Mouse (Mus musculus): ENCODE measurements around the gene Hsd11b2.

Gene Hsd11b2

DNA sequence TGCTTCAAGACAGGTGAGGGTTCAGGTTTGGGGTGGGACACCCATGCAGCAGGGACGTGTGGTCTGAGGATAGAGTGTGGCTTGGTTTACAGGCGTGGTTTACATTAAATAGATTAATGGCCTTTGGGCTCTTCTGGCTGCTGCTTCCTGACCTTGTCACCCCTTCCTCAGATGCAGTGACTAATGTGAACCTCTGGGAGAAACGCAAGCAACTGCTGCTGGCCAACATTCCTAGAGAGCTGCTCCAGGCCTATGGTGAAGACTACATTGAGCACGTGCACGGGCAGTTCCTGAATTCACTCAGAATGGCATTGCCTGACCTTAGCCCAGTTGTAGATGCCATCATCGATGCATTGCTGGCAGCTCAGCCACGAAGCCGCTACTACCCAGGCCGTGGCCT, 4.3 kb downstream of the Hsd11b2 start:
- DNase-seq (ENCODE audit: low spot score in 2 of 2): no peak

DNA sequence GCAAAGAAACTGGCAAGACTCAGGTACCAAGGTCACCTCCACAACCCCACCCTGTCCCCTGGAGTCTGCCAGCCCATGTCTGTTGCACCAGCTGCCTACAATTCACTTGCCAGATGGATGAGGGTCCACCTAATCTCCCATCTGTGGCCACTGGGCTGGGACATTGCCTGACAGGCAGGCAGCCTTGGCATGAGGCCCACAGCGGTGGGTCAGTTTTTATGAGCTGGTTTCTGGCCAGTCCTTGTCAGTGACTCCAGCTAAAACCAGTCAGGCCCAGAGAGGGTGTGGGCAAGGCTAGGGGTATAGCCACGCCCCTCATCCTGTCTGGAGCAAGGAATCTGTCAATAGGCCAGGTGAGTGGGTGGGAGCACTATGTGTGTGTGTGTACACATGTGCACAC, 8.6 kb downstream of the Hsd11b2 start:
- DNase-seq (ENCODE audit: low spot score in 2 of 2): no peak

DNA sequence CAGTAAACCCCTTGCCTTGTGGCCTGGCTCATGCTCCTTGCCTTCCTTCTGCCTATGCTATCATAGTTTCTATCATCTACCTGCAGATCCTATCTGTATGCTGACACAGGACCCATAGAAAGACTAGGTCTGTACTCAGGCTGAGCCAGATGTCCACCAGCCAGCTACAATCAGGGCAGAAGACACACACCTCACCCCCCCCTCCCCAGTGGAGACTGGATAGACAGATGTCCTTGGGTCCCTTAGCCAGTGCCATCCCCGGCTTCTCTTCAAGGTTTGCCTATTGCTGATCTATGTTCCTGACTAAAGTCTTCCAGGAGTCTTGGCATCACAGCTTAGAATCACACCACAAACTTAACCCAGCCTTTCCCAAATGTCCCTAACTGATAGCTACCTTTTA, 9.7 kb downstream of the Hsd11b2 start:
- no peak for DNase-seq (ENCODE audit: low spot score in 2 of 2)

DNA sequence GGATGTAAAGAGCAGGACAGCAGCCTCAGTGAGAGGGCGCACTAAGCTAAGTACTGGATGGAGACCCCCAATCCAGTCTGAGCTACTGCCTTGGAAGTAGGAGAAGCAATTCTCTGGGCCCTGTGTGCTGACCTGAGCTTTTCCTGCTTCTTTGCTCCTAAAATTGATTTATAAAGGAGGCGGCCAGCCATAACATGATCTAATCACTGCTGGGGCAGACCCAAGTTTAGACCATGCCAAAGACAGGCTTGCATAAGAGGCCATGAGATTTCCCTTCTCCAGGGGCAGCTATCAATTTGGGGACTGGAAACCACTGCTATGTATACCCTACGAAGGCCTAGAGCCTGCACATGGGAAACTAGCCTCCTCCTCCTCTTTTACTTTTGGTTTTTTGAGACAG, 10.7 kb downstream of the Hsd11b2 start:
- DNase-seq (ENCODE audit: low spot score in 2 of 2): no peak

DNA sequence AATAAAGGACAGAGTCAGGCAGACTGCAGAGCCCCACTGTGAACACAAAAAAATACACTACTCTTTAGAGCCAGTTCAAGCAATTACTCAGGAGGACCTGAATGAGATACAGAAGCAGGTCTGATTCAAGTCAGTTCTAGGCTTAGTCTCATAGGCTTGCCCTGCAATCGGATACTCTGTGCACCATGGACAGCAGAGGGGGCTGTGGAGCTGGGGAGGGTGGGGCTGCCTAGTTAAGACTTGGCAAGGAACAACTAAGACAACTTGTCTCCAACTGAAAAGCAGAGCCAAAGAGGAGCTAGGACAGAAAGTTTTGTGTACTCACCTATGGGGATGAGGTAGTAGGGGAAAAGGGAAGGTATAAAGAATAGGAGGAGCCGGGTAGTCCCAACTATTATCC, 13.2 kb downstream of the Hsd11b2 start:
- DNase-seq (ENCODE audit: low spot score in 2 of 2): peak; percentile 61 to 82

DNA sequence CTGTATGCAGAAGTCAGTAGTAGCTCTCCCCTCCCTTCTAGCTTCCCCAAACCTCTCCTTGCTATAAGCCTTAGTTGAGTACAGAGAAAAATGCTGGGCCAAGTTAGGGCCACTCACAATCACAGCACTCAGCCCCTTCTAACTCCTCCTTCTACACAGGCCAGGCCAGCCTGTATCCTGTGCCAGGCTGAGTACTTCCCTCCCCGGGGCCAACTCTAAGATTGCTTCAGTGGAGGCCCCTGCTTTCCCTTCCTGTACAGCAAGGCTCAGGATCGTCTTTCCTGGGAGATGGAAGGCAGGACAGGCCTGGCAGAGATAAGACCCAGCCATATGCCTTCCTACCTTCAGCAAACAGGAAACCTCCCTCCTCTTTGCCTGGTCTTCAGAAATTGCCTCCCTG, 14.9 kb downstream of the Hsd11b2 start:
- no peak for DNase-seq (ENCODE audit: low spot score in 2 of 2)

DNA sequence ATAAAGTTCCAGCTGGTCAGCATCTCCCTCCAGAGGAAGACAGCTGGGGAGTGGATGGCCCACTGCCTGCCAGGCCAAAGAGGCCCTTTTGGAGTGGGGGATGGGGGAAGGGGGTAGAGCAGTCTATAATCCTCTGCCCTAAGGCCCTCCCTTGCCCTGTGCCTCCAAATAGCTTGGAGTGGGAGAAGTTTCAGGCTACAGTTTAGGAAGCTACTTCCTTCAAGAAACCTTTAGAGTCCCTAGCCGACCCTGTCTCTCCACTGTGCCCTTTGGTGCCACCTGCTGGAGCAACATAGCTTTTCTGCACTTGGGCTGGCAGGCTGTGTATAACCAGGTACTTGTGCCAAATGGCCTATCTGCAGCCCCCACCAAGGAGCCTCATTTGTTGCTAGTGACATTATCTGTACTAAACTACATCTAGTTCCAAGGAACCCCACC, 15.4 kb downstream of the Hsd11b2 start:
- DNase-seq (ENCODE audit: low spot score in 2 of 2): peak in 1 of 2 experiments; percentile 85

DNA sequence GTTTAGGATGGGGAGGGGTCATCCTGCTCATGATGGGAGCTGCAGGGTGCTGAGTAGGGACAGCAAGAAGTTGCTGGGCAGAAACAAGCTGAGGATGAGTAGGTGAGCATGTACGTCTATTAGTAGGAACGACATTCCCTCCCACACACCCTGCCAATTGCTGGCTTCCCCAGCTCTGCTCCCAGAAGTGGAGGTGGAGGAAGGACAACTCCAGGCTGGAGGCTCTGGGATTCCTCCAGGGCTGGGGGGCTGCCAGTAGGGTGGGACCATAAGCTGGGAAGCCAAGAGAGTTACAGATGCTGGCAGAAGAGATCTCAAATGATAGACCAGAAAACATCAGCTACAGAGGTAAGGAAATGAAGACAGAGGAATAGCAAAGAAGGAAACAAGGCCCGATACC, 18.0 kb downstream of the Hsd11b2 start:
- no peak for DNase-seq (ENCODE audit: low spot score in 2 of 2)

DNA sequence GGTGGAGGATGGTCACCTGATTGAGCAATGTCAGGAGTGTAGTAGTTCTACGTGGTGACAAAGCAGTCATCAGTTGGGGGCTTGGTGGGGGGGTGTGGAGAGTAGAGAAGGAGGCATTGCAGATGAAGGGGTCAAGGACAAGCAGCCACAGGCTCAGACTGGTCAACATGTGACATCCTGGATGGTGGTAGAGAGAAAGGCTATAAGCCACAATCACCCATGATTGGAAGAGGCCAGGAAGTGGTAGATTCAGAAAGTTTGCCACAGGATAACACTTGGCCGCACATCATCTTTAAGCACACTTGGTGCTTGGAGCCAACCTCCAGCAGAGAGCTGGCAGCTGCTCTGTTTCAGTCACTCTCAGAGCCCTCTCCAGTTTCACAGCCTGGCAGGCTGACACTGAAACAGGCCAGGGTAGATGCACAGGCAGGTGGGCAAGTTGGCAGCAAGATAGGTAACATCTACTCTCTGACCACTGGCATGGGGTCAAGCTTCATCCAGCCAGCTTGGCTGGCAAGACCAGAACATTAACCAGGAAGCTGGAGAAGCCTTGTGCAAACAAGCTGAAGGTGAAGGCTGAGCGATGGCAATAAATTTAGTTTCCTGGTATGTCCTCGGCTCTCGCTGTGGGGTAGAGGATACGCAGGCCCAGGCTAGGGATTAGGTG, 18.6 kb downstream of the Hsd11b2 start:
- DNase-seq (ENCODE audit: low spot score in 2 of 2): no peak

DNA sequence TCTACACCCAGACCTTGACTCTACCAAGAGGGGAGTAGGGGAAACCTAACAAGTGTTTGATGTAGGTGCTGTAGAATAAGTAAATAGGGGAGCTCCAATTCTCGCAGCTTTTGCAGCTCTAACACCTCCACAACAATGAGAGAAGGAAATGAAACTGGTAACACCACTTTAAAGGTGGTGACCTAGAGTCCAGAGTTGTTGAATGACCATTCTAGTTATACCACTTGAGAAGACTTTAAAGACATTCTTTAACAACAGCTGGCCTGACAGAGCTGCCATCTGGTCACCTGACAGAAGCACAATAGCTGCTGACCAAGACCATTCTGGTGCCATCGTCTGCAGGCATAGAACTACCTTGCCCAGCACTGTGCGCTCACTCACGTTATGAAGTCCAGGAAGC, 20.4 kb downstream of the Hsd11b2 start:
- DNase-seq (ENCODE audit: low spot score in 2 of 2): no peak

DNA sequence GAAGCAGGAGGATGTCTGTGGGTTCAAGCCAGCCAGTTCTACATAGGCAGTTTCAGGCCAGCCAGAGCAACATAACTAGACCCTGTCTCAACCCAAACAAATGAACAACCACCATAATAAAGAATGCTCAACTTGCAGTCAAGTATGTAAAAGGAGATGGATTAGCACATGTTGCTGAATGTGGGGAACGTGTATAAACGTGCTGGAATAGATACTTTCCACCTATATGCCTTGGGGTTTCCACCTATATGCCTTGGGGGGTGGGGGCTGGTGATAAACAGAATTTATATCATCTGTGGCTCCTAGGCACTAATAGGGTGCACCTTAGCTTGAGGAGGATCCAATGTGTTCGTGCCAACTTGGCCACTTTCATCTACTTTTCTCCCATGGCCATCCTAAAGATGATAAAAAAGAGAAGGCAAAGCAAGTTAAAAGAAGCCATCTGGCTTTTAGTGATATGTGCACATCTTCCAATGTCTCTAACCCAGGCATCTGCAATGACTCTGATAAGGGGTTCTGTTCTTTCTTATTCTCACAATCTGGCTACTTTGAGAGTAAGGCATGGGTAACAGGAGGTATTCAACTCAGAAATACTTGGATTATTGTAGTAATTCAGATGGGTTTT, 23.6 kb downstream of the Hsd11b2 start:
- DNase-seq (ENCODE audit: low spot score in 2 of 2): no peak

DNA sequence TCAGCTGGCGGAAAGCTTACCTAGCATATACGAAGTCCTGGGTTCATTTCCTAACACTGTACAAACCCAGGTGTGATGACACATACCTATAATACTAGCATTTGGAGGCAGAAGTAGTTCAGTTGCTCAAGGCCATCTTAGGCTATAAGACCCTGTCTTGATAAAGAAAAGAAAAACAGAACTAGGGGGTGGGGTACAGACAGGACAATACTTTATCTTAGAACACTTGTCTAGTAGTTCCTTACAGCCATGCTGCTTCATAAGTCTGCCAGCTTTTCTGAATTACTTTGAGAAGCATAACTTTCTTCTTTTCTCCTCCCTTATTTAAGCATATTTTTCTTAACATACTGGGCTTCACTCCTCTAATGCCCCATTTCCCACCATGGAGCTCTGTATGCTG, 24.3 kb downstream of the Hsd11b2 start:
- no peak for DNase-seq (ENCODE audit: low spot score in 2 of 2)

DNA sequence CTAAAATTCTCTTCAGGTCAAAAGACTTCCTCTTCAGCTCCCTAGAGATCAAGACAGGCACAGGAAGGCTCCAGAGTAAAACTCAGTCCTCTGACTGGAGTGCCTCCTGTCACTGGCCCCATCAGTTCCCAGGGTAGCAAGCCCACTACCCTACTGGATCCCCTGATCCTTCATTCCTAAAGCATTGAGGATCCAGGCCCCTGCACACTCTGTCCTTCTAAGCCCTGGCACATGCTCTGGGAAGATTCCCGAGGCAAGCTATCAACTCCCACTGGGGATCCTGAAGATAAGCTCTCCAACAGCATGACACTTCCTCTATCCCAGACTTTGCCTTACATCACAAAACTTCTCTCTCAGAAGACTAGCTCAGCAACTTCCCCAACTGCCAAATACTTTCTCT, 25.1 kb downstream of the Hsd11b2 start:
- DNase-seq (ENCODE audit: low spot score in 2 of 2): no peak

DNA sequence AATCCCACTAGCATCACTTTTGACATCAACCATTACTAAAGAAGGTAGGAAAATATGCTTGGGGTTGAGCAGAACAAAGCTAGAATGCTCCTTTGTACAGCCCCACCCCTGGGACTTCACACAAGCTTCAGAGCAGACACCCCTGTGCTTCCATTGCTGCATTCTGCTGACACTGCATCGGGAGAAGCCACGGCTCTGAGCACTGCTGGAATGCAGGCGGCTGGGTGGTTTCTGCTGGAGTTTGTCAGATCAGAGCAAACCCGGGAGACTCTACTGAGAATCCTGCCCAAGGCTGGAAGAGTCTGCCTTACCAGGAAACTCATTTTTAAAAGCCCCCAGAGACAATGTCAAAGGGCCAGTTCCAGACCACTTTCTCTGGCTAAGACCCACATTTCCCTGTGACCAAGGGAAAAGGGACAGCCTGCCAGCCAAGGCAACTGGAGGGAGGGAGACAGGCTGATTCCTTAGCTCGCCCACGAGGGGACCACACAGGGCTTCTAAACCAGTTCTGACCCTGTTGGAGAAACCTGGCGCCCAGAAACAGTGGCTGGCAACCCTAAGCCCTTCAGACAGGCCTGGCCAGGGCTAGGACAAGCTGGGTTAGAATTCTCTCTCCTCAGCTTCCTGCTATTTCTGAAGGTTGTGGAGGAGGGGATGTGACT, 26.1 kb downstream of the Hsd11b2 start:
- no peak for DNase-seq (ENCODE audit: low spot score in 2 of 2)

DNA sequence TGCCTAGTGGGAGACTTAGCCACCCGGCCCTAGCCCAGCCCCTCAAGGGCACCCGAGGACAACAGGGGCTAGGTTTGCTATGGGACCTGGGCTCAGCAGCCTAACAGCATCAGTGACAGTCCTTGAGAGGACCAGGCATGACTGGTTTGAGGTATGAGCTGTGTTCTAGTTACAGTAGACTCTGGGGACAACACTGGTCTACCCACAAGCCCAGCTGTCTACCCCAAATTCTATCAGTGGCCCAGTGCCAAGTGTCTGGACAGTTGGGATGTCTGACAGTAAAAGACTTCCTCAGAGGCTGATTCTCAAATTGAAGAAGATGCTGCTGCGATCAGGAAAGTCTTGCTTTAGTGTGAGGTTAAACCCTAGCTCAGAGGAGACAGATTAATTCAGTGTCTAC, 26.7 kb downstream of the Hsd11b2 start:
- DNase-seq (ENCODE audit: low spot score in 2 of 2): no peak

DNA sequence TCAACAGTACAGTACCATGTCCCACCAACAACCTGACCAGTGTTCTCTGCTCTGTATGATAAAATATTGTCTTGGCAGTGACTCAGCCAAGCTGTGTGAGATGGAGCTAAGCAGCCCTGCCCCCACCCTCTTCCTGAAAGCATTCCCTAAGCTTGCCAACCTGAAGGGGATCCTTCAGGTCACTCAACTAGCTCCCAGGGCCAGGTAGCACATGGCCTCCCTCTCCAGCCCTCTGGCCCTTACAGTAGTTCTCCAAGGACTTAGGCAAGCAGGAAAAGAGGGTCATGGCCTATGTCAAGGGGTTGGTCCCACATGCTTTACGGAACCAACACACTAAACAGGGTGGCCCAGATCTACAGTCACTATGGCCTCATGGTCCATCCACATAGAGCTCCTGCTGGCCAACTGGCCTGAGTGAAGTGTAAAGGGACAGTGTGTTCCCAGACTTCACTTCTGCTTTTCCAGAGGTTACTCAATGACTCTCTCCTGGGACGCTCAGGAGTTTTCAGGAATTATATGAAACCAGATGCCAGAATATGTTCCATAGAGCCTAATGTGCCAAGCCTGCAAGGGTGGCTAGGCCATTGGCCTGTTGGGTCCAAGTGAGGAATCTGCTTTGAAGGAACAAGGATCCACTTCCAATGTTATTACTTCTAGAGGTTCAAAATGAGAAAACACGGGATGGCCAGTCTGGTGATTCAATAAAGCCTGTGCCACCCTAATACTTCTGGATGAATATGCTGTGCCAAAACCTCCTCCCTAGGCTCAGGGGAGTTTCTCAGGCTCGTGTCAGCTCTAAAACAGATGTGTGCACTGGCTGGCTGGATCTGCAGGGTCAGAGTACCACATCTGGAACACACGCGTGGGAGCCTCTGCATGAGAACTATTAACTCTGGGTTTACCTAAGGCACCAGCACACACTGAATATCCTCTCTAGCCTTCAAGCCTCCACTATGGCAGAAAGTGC, 28.1 kb downstream of the Hsd11b2 start:
- DNase-seq (ENCODE audit: low spot score in 2 of 2): no peak

DNA sequence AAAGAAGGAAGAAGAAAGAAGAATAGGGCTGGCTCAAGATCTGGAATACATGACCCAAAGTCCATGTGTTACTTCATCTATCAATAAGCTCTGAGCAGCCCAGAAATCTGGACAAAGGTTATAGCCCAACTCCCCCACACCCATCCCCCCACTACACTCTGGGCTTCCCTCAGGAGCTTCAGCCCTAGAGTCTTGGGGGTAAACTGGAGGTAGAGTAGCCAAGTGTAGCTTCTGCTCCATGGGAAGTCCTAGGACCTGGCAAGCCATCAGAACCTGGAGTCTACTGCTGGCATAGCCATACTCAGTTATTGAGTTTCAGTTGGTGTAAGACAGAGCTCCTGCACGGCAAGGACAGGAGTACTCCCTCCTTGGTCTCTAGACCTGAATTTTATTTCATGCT, 31.0 kb downstream of the Hsd11b2 start:
- DNase-seq (ENCODE audit: low spot score in 2 of 2): no peak

DNA sequence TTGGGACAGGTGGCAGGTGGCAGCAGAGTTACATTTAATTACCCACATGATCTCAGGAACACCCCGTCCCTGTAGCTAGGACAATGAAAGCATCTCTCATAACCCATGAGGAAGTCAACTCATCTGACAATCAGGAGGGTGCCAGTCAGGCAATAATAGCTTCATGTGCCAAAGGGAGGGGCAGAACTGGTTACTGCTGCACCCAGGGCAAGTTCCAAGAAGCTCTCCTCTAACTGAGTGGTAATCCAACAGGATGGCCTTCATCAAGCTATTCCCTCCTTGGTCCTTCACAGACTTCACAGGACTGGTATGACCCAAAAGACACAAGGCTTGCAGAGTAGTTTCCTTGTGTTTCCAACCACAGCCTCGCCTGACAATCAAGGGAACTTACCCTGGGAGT, 31.5 kb downstream of the Hsd11b2 start:
- DNase-seq (ENCODE audit: low spot score in 2 of 2): no peak

DNA sequence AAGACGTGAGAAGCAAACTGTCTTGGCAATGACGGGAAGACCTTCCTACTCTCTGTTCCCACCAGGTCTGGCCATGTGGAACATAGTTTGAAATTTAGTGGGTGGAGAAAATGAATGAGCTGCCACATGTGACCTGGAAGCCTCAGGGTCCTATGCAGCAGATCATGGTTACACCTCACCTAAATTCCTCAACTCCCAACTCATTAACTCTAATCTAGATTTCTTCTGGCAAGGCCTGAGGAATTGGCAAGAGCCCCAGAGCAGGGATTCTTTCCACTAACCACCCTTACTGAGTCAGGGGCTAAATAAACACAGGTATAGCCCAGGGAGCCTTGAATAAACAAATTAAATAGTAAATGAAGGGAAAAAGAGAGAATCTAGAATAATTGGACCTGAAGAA, 33.5 kb downstream of the Hsd11b2 start:
- no peak for DNase-seq (ENCODE audit: low spot score in 2 of 2)

DNA sequence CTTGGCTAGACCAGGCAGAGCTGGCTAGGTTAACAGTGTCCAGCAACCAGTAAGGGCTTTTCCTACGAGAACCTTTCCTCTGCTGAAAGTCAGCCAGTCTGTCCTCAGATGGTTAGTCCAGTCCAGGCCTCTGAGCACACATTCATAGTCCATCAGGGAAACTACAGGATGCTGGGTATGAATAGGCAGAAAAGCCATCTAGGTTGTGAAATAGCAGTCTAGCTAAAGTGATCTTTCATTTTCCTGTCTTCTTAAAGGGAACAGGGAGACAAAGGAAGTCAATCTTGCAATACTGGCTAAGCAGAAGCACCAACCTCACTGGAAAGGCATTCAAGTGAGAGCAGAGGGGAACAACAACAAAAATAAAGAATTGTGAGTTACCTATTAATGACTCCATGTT, 34.3 kb downstream of the Hsd11b2 start:
- no peak for DNase-seq (ENCODE audit: low spot score in 2 of 2)

DNA sequence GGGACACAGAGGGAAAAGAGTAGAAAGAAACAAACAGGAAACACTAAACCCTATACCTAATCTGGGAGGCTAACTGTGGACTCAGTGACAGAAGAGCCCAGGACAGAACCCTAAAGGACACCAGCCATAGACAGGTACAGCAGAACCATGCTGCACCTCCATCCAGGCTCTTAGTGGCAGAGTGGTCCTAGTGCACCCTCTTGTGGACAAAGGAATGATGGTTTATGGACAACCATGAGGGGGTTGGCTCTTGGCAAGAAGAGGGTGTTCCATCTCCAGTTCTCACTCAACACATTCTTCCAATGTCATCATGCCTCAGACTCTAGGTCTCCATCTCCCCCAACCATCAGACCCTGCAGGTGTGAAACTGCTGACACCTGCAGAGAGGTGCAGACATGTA, 35.5 kb downstream of the Hsd11b2 start:
- DNase-seq (ENCODE audit: low spot score in 2 of 2): peak in 1 of 2 experiments; percentile 32

DNA sequence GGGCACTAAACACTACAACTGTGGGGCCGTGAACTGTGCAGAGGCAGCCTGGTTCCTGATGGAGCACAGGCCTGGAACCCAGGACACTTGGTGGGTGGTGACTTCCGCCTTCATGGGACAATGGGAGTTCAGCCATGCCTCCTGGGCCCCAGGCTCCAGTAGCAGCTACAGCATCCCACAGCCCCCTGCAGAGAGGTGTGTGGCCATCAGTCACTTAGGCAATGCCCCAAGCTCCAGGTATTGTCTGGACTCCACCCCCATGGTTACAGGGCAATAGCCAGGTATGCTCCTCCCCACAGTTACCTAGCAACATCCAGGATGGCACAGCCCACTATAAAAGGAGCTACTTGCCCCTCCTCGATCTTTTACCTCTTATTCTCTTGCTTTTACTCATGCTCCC, 36.7 kb downstream of the Hsd11b2 start:
- no peak for DNase-seq (ENCODE audit: low spot score in 2 of 2)

Measured in urinary bladder, postnatal 4 days (tissue).